8 mouse cellular contexts compared by ENCODE assay signal in genomic region chr9:63737426-63737931, GRCm38 (mm10). TPM values are rescaled to one million over a fixed set of nuclear protein-coding genes. Genes with fewer than 3 reads are reported as not detected.
DNase-seq lines count a peak whose midpoint lies in the region.

No protein-coding gene starts in this region.

- H3K27ac ChIP-seq in embryonic facial prominence, embryonic 10.5 days (replicated peaks), result no peak overlapping the region

- H3K9me3 ChIP-seq in embryonic facial prominence, embryonic 10.5 days, result no peaks in the 10 kb centered on the region

- H3K4me3 ChIP-seq in embryonic facial prominence, embryonic 10.5 days, result no peak overlapping the region

- peak; percentile 43 to 58 for DNase-seq in cerebellum, postnatal 10 days
- no peak for DNase-seq in cerebellum, postnatal 36 days
- peak; percentile 79 for DNase-seq in 3134 (ENCODE audit: extremely low read depth, insufficient read length, low spot score)
- peak; percentile 69 for DNase-seq in embryonic facial prominence, embryonic 10.5 days (ENCODE audit: low spot score)
- peak; percentile 77 for DNase-seq in lung, postnatal 10 days
- DNase-seq in thymus, postnatal 10 days (ENCODE audit: low spot score in 2 of 2), result peak; percentile 64 to 71
- no peak for DNase-seq in layer of hippocampus, postnatal 10 days (ENCODE audit: low spot score in 2 of 2)
- no peak for DNase-seq in layer of hippocampus, postnatal 14 days (ENCODE audit: low spot score in 2 of 2)

- 73% methylated on average over 9 of the region's 9 CpGs for WGBS in embryonic facial prominence, embryonic 10.5 days

- H3K27me3 ChIP-seq in embryonic facial prominence, embryonic 10.5 days (replicated peaks; ENCODE audit: low read depth, poor library complexity, severe bottlenecking), result no peaks in the 10 kb centered on the region

- peaks cover 22% of the 10 kb centered on the region for H3K36me3 ChIP-seq in embryonic facial prominence, embryonic 10.5 days (replicated peaks)

- peaks cover 97% of the 10 kb centered on the region for H3K4me1 ChIP-seq in embryonic facial prominence, embryonic 10.5 days

RNA-seq across cellular contexts. Expression of gene Smad3, which starts 20.3 kb away (rescaled TPM):
- polyA plus RNA-seq in embryonic facial prominence, embryonic 10.5 days (2016; fragmentation: Nextera tagmentation; extraction: Ambion mirVana), result 23.4 and 25.5 TPM in 2 replicates
- 10 to 100 TPM; 12.2 to 14.2 TPM for total RNA-seq in layer of hippocampus, postnatal 10 days (2021)
- total RNA-seq in layer of hippocampus, postnatal 14 days (2021), result 10 to 100 TPM; 18.9 to 24.3 TPM

Comparison
In these comparisons a context has a peak if more than half of its experiments do, and no peak if none do; other contexts are left out.
1. DNase-seq: peak in cerebellum, postnatal 10 days (2 of 2), 3134 (single experiment), embryonic facial prominence, embryonic 10.5 days (single experiment), lung, postnatal 10 days (single experiment) and thymus, postnatal 10 days (2 of 2); none in cerebellum, postnatal 36 days (0 of 2), layer of hippocampus, postnatal 10 days (0 of 2) and layer of hippocampus, postnatal 14 days (0 of 2).